Mouse (Mus musculus) heart, postnatal 36 days (tissue): Measurements from ENCODE around the gene Pofut2. TPM values are rescaled to one million over a fixed set of nuclear protein-coding genes. Genes with fewer than 3 reads are reported as not detected.

Experiments
- DNase-seq, 2 experiments: peaks; one replicate each; pipeline ENCODE4 v3.0.0; 2021 to 2022
- intact Hi-C: fragments of 180-260 bp; cut with DNase I; formaldehyde crosslinking; loops from one replicate; pipeline ENCODE4 v1.15.1; 2025
- total RNA-seq, 2 experiments: library from RNA; stranded (reverse); gene quantifications; 2 replicates each; pipeline ENCODE4 v1.2.3; 2021

Pofut2 gene
- total RNA-seq, 2 experiments from 2014 or later, result 39.2 to 40.7 TPM

GRCm38 (mm10) chr10:77305766-77306165 lies 46.7 kb downstream of the Pofut2 start:
- DNase-seq, result no peak
- intact Hi-C loops, result no loop called here

- intact Hi-C loops, result no loop called here
- DNase-seq, result no peak
Measured at GRCm38 (mm10) chr10:77308978-77309377, 50.0 kb downstream of the Pofut2 start.

- no peak for DNase-seq
Measured at GRCm38 (mm10) chr10:77314711-77315266, 55.8 kb downstream of the Pofut2 start.

GRCm38 (mm10) chr10:77315682-77316081 lies 56.7 kb downstream of the Pofut2 start:
- intact Hi-C loops, result no loop called here
- no peak for DNase-seq

More at GRCm38 (mm10) chr10:77314711-77315266, 55.8 kb downstream of the Pofut2 start:
- intact Hi-C loops, result no loop called here

Other genes starting within 250 kb of the Pofut2 start
- gene Slc19a1, start 227.0 kb upstream of the Pofut2 start, total RNA-seq, result 1 to 10 TPM; 4.1 to 8.8 TPM
- 10 to 100 TPM; 11.4 to 12.0 TPM for gene Col18a1, start 92.7 kb upstream of the Pofut2 start, total RNA-seq
- gene Adarb1, start 159.1 kb downstream of the Pofut2 start, total RNA-seq, result 10 to 100 TPM; 16.9 to 22.0 TPM